Mouse (Mus musculus): ENCODE measurements around the gene Dgkb. TPM values are rescaled to one million over a fixed set of nuclear protein-coding genes. Genes with fewer than 3 reads are reported as not detected.

Dgkb gene
- polyA plus RNA-seq, 1 experiment from 2014 or later = 2.1 TPM

DNA sequence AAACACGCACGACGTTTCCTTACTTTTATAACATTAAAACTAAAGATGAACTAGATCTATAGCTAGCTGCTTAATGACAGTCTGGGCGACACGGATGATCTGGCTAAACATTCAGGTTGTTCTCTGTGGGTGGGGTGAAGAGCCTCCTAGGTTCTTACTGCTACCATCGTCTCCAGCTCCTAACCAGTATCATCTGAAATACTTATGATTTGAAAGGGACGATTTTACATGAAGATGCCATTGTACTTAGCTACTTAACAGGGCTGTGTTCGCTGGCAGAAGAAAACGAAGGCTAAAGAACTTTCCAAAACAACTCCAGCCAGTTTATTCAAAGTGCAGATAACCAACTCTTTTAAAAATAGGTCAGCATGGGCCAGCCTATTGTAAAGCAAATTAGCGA lies 63.9 kb downstream of the Dgkb start:
- DNase-seq (ENCODE audit: low spot score) = no peak
- Histone ChIP-seq H3K4me2 (ENCODE audit: low read depth, low read length) (peak overlapping the region; percentile 73), H3K9me3 (ENCODE audit: control insufficient read depth, low read length) (no peaks in the 10 kb centered on the region), H3K4me3 (ENCODE audit: low read depth, low read length) (peak overlapping the region; percentile 47), H3K27me3 (replicated peaks; ENCODE audit: control insufficient read depth, insufficient read depth, low read length) (0 out of 2 replicates have a peak, but pooled peaks cover 7% of the 10 kb centered on the region), H3K27ac (replicated peaks; ENCODE audit: low read depth, low read length) (no peak overlapping the region), H3K9ac (ENCODE audit: low read depth, low read length) (no peak overlapping the region), H3K4me1 (ENCODE audit: control insufficient read depth, insufficient read depth, low read length) (no peaks in the 10 kb centered on the region), H3K36me3 (ENCODE audit: control insufficient read depth, insufficient read depth, low read length) (no peaks in the 10 kb centered on the region)
- 7% methylated on average over 10 of the region's 10 CpGs for WGBS
- ATAC-seq (ENCODE audit: low read depth) = no peak

DNA sequence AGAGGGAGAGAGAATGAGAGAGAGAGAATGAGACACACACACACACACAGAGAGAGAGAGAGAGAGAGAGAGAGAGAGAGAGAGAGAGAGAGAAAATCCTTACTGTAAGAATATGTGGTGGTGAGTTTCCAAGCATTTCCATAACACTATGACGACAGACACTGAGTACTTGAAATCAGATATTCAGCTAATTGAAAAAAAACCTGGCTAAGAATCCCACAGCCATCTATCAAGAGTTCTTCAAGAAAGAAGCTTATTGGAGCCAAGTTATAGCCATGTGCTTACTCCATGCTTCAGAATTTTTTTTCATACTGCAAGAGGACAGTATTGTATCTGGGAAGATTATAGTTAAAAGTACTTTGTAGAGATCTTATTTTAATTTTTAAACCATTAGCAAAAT lies 65.3 kb downstream of the Dgkb start:
- H3K4me1 ChIP-seq (ENCODE audit: control insufficient read depth, insufficient read depth, low read length) = no peaks in the 10 kb centered on the region
- no peak overlapping the region for H3K9ac ChIP-seq (ENCODE audit: low read depth, low read length)
- ATAC-seq (ENCODE audit: low read depth) (no peak), DNase-seq (ENCODE audit: low spot score) (peak; percentile 10)
- H3K4me2 ChIP-seq (ENCODE audit: low read depth, low read length) = no peak overlapping the region
- no peak overlapping the region for H3K27ac ChIP-seq (replicated peaks; ENCODE audit: low read depth, low read length)
- no peak overlapping the region for H3K4me3 ChIP-seq (ENCODE audit: low read depth, low read length)
- 0 out of 2 replicates have a peak, but pooled peaks cover 7% of the 10 kb centered on the region for H3K27me3 ChIP-seq (replicated peaks; ENCODE audit: control insufficient read depth, insufficient read depth, low read length)
- no peaks in the 10 kb centered on the region for H3K9me3 ChIP-seq (ENCODE audit: control insufficient read depth, low read length)
- H3K36me3 ChIP-seq (ENCODE audit: control insufficient read depth, insufficient read depth, low read length) = no peaks in the 10 kb centered on the region
- 28% methylated on average over 1 of the region's 1 CpGs for WGBS

DNA sequence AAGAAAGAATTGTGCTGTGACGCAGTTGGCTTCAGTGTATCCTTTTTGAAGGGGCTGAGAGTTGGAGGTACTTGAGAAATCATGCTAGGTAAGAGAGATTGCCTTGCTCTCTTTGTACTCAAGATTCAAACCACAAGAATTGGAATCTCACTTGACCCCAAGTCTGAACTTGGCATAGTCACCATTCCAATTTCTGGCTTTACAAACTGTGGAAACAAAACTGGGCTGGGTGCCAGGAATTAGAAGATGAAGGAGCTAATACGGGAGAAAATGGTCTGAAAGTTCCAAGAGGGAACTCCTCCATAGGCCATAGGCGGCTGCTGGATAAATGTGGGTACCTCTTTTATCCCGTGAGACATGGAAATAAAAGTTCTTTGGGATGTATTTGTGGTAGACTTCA lies 66.3 kb downstream of the Dgkb start:
- Histone ChIP-seq H3K4me2 (ENCODE audit: low read depth, low read length) (no peak overlapping the region), H3K9me3 (ENCODE audit: control insufficient read depth, low read length) (no peaks in the 10 kb centered on the region), H3K9ac (ENCODE audit: low read depth, low read length) (no peak overlapping the region), H3K4me3 (ENCODE audit: low read depth, low read length) (no peak overlapping the region), H3K27ac (replicated peaks; ENCODE audit: low read depth, low read length) (no peak overlapping the region), H3K27me3 (replicated peaks; ENCODE audit: control insufficient read depth, insufficient read depth, low read length) (0 out of 2 replicates have a peak, but pooled peaks cover 7% of the 10 kb centered on the region), H3K4me1 (ENCODE audit: control insufficient read depth, insufficient read depth, low read length) (no peaks in the 10 kb centered on the region), H3K36me3 (ENCODE audit: control insufficient read depth, insufficient read depth, low read length) (no peaks in the 10 kb centered on the region)
- WGBS = 63% methylated on average over 4 of the region's 4 CpGs
- ATAC-seq (ENCODE audit: low read depth) (no peak), DNase-seq (ENCODE audit: low spot score) (peak; percentile 6)

DNA sequence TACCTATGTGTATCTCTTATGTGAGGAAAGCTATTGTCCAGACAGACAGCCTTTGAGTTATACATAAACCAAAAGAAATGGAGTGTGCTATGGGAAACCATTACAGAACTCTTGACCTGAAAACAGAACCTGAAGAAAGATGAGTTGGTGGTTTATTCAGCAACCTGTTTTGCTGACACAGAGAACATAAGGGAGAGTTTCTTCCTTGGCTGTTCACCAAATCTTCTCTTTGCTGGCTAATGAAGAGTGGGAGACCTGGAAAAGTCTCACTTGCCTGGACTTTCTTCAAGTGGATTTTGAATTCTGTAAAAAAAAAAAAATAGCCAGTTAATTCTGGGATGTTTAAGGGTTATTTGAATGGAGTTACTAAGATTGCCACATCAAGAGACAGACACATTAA lies 71.1 kb downstream of the Dgkb start:
- DNase-seq (ENCODE audit: low spot score) (no peak), ATAC-seq (ENCODE audit: low read depth) (no peak)
- H3K36me3 ChIP-seq (ENCODE audit: control insufficient read depth, insufficient read depth, low read length) = no peaks in the 10 kb centered on the region
- H3K9me3 ChIP-seq (ENCODE audit: control insufficient read depth, low read length) = no peaks in the 10 kb centered on the region
- H3K9ac ChIP-seq (ENCODE audit: low read depth, low read length) = no peak overlapping the region
- no peak overlapping the region for H3K4me2 ChIP-seq (ENCODE audit: low read depth, low read length)
- H3K4me1 ChIP-seq (ENCODE audit: control insufficient read depth, insufficient read depth, low read length) = no peaks in the 10 kb centered on the region
- no peak overlapping the region for H3K27ac ChIP-seq (replicated peaks; ENCODE audit: low read depth, low read length)
- no peak overlapping the region for H3K4me3 ChIP-seq (ENCODE audit: low read depth, low read length)
- H3K27me3 ChIP-seq (replicated peaks; ENCODE audit: control insufficient read depth, insufficient read depth, low read length) = no peaks in the 10 kb centered on the region

DNA sequence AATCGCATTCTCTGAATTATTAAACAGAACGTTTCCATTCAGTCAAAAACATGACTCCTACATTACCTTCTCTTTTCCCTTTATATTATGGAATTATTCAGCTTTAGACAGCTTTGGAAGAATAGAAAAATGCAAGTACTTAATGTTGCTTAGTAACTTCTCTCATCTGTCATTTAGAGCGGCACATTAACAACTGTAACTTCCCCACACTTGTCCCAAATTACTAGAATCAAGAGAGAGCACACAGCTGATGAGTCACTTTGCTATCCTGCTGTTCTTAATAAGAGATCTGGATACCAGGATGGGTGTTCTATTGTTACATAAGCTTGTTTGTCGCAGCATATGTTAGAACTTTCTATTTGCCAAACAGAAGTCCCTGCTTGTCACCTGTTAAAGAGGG lies 71.9 kb downstream of the Dgkb start:
- H3K36me3 ChIP-seq (ENCODE audit: control insufficient read depth, insufficient read depth, low read length) = no peaks in the 10 kb centered on the region
- 75% methylated on average over 4 of the region's 4 CpGs for WGBS
- DNase-seq (ENCODE audit: low spot score) = no peak

DNA sequence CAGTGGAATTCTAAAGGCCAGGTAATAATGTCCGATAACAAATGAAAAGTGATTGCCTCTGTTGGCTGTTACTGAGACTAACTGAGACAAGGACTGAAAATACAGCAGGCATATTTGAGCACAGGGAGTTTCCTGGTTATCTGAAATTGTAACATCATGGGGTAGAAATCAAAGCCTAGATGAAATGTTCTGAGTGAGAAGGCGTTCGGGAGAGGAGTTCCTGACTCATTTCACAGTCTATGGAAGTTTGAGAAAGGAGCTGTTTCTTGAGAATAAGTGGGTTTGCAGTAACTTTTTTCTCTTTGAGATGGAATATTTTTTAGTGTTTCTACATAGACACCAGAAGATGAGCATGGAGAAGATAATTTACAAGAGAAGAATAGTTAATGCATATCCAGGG lies 73.8 kb downstream of the Dgkb start:
- WGBS = 73% methylated on average over 3 of the region's 3 CpGs
- Histone ChIP-seq H3K27ac (replicated peaks; ENCODE audit: low read depth, low read length) (no peak overlapping the region), H3K27me3 (replicated peaks; ENCODE audit: control insufficient read depth, insufficient read depth, low read length) (no peaks in the 10 kb centered on the region), H3K36me3 (ENCODE audit: control insufficient read depth, insufficient read depth, low read length) (no peaks in the 10 kb centered on the region), H3K4me2 (ENCODE audit: low read depth, low read length) (no peak overlapping the region), H3K9me3 (ENCODE audit: control insufficient read depth, low read length) (no peaks in the 10 kb centered on the region), H3K4me3 (ENCODE audit: low read depth, low read length) (no peak overlapping the region), H3K9ac (ENCODE audit: low read depth, low read length) (no peak overlapping the region), H3K4me1 (ENCODE audit: control insufficient read depth, insufficient read depth, low read length) (no peaks in the 10 kb centered on the region)
- ATAC-seq (ENCODE audit: low read depth) (no peak), DNase-seq (ENCODE audit: low spot score) (no peak)

More for the DNA sequence above, 71.9 kb downstream of the Dgkb start:
- Histone ChIP-seq H3K4me3 (ENCODE audit: low read depth, low read length) (no peak overlapping the region), H3K9ac (ENCODE audit: low read depth, low read length) (no peak overlapping the region), H3K27ac (replicated peaks; ENCODE audit: low read depth, low read length) (no peak overlapping the region), H3K4me1 (ENCODE audit: control insufficient read depth, insufficient read depth, low read length) (no peaks in the 10 kb centered on the region), H3K9me3 (ENCODE audit: control insufficient read depth, low read length) (no peaks in the 10 kb centered on the region), H3K4me2 (ENCODE audit: low read depth, low read length) (no peak overlapping the region), H3K27me3 (replicated peaks; ENCODE audit: control insufficient read depth, insufficient read depth, low read length) (no peaks in the 10 kb centered on the region)
- no peak for ATAC-seq (ENCODE audit: low read depth)

DNA sequence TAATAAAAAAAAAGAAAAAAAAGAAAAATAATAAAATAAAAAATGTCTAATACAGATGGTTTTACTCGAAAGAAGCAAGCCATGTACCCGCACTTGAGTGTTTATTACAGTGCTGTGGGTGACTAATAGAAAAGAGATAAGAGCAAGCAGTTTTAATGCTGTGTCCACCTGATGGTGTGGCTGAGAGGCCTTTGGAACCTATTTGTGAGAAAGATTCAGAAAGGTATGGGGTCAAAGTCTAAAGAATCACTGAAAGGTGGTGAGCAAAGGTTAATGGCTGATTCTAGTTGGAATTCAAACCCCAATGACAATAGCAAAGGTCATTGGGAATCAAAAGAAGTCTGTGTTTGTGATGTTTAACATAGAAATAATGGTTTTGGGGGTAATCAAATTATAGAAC lies 124.6 kb downstream of the Dgkb start:
- ATAC-seq (ENCODE audit: low read depth) (no peak), DNase-seq (ENCODE audit: low spot score) (no peak)
- WGBS = 96% methylated on average over 2 of the region's 2 CpGs
- no peaks in the 10 kb centered on the region for H3K9me3 ChIP-seq (ENCODE audit: control insufficient read depth, low read length)
- H3K36me3 ChIP-seq (ENCODE audit: control insufficient read depth, insufficient read depth, low read length) = no peaks in the 10 kb centered on the region
- no peaks in the 10 kb centered on the region for H3K4me1 ChIP-seq (ENCODE audit: control insufficient read depth, insufficient read depth, low read length)
- no peak overlapping the region for H3K27ac ChIP-seq (replicated peaks; ENCODE audit: low read depth, low read length)
- no peak overlapping the region for H3K4me3 ChIP-seq (ENCODE audit: low read depth, low read length)
- no peaks in the 10 kb centered on the region for H3K27me3 ChIP-seq (replicated peaks; ENCODE audit: control insufficient read depth, insufficient read depth, low read length)
- no peak overlapping the region for H3K9ac ChIP-seq (ENCODE audit: low read depth, low read length)
- no peak overlapping the region for H3K4me2 ChIP-seq (ENCODE audit: low read depth, low read length)

DNA sequence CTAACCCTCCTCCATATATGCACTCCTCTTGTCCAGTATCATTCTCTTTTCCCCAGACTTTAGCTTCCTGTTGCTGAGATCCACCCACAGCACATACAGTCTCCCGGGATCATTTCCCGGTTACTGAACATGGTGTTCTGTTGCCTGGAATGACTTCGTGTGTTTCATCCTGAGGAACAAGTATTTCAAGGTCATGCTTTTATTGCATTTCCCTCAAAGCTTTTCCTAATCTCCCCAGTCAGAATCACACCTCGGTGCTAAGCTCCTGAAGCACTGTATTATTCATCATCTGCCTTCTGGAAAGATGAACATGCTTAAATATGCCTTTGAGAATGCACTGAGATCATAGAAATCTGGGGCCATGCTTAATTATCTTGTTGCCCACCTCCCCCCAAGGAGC lies 138.7 kb downstream of the Dgkb start:
- Histone ChIP-seq H3K4me3 (ENCODE audit: low read depth, low read length) (no peak overlapping the region), H3K27me3 (replicated peaks; ENCODE audit: control insufficient read depth, insufficient read depth, low read length) (no peaks in the 10 kb centered on the region), H3K4me2 (ENCODE audit: low read depth, low read length) (no peak overlapping the region), H3K9ac (ENCODE audit: low read depth, low read length) (no peak overlapping the region), H3K9me3 (ENCODE audit: control insufficient read depth, low read length) (peaks cover 12% of the 10 kb centered on the region), H3K4me1 (ENCODE audit: control insufficient read depth, insufficient read depth, low read length) (no peaks in the 10 kb centered on the region), H3K27ac (replicated peaks; ENCODE audit: low read depth, low read length) (no peak overlapping the region), H3K36me3 (ENCODE audit: control insufficient read depth, insufficient read depth, low read length) (no peaks in the 10 kb centered on the region)
- no peak for DNase-seq (ENCODE audit: low spot score)
- no peak for ATAC-seq (ENCODE audit: low read depth)
- WGBS = 79% methylated on average over 4 of the region's 4 CpGs

DNA sequence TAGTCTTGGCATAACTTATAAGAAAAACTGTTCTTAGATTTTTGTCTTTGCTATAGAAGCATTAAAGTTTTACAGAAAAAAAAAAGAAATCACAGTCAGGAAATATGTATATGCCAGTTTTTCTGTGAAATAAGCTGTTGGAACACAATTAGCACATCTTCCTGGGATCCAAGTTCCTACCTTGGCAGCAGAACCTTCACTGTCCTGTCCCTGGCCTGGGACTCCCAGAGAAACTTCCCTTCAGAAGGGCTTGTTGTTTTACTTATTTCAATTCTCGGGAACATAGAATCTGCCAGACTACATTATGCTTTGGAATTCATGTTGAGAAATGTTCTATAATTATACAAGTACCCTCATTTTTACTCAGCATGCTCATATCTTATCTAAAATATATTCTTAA lies 154.0 kb downstream of the Dgkb start:
- Histone ChIP-seq H3K4me2 (ENCODE audit: low read depth, low read length) (no peak overlapping the region), H3K4me3 (ENCODE audit: low read depth, low read length) (no peak overlapping the region), H3K27ac (replicated peaks; ENCODE audit: low read depth, low read length) (no peak overlapping the region), H3K36me3 (ENCODE audit: control insufficient read depth, insufficient read depth, low read length) (no peaks in the 10 kb centered on the region), H3K4me1 (ENCODE audit: control insufficient read depth, insufficient read depth, low read length) (no peaks in the 10 kb centered on the region), H3K27me3 (replicated peaks; ENCODE audit: control insufficient read depth, insufficient read depth, low read length) (no peaks in the 10 kb centered on the region), H3K9ac (ENCODE audit: low read depth, low read length) (no peak overlapping the region), H3K9me3 (ENCODE audit: control insufficient read depth, low read length) (no peaks in the 10 kb centered on the region)
- WGBS = 64% methylated on average over 1 of the region's 1 CpGs
- ATAC-seq (ENCODE audit: low read depth) = no peak
- no peak for DNase-seq (ENCODE audit: low spot score)
